Comparison of ENCODE assay signal across 12 mouse cellular contexts in the genomic region with DNA sequence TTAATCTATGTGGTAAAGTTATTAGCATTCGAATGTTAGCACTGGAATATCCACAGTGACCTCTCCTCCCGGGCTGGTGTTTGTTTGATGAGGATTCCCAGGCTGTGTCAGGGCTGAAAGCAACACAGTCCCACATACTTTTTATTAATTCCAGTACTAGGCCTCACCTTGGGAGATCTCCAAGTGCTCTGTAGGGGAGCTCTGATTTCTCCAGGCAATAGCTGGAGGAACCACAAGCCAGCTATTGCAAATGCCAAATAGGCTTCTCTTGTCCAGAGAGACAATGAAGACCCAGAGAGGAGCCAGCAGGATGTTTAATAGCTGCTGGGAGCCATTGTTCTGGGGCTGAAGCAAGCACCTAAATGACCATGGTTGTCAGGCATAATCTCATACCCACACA.
DNase-seq lines count a peak whose midpoint lies in the region; ATAC-seq and TF ChIP-seq lines count a peak whose summit lies in the region.
"Had no signal": no experiment of that assay in that cellular context is flagged by ENCODE, and none has a peak within 500 bp of the region (broad histone marks: within the 10 kb centered on the region; RNA-seq: fewer than 3 reads in every experiment).

No protein-coding gene starts in this region.

- 56% methylated on average over 2 of the region's 2 CpGs for WGBS in forebrain, embryonic 11.5 days
- WGBS in forebrain, embryonic 13.5 days, result 58% methylated on average over 2 of the region's 2 CpGs
- WGBS in hindbrain, postnatal 0 days, result 18% methylated on average over 2 of the region's 2 CpGs
- WGBS in kidney, embryonic 15.5 days, result 58% methylated on average over 2 of the region's 2 CpGs

- H3K4me3 ChIP-seq in forebrain, embryonic 11.5 days (ENCODE audit: low read depth, low read length), result no peak overlapping the region
- no peak overlapping the region for H3K4me3 ChIP-seq in forebrain, embryonic 13.5 days
- no peak overlapping the region for H3K4me3 ChIP-seq in hindbrain, postnatal 0 days (ENCODE audit: low read length)
- H3K4me3 ChIP-seq in kidney, embryonic 15.5 days (replicated peaks), result no peak overlapping the region

- no peak overlapping the region for H3K27ac ChIP-seq in forebrain, embryonic 11.5 days (ENCODE audit: low read depth, low read length)
- no peak overlapping the region for H3K27ac ChIP-seq in forebrain, embryonic 13.5 days
- peak overlapping the region; percentile 38; the same call in 1 of the 2 replicates for H3K27ac ChIP-seq in hindbrain, postnatal 0 days
- no peak overlapping the region for H3K27ac ChIP-seq in kidney, embryonic 15.5 days
- H3K27ac ChIP-seq: liver, embryonic 14.5 days; macrophage had no signal

- no peaks in the 10 kb centered on the region for H3K4me1 ChIP-seq in forebrain, embryonic 11.5 days (replicated peaks; ENCODE audit: control insufficient read depth, insufficient read depth, low read length)
- peaks cover 14% of the 10 kb centered on the region; the same call in 1 of the 2 replicates for H3K4me1 ChIP-seq in forebrain, embryonic 13.5 days
- H3K4me1 ChIP-seq in hindbrain, postnatal 0 days (ENCODE audit: insufficient read depth, low read length), result peaks cover 12% of the 10 kb centered on the region; the same call in 1 of the 2 replicates
- H3K4me1 ChIP-seq in kidney, embryonic 15.5 days, result no peaks in the 10 kb centered on the region

- H3K9ac ChIP-seq in forebrain, embryonic 11.5 days (ENCODE audit: low read length), result no peak overlapping the region
- no peak overlapping the region for H3K9ac ChIP-seq in forebrain, embryonic 13.5 days
- no peak overlapping the region for H3K9ac ChIP-seq in hindbrain, postnatal 0 days (replicated peaks; ENCODE audit: low read length)
- H3K9ac ChIP-seq in kidney, embryonic 15.5 days, result no peak overlapping the region
- H3K9ac ChIP-seq: liver, embryonic 14.5 days had no signal

- H3K36me3 ChIP-seq in forebrain, embryonic 11.5 days (ENCODE audit: control insufficient read depth, insufficient read depth, low read length), result no peaks in the 10 kb centered on the region
- H3K36me3 ChIP-seq in forebrain, embryonic 13.5 days (ENCODE audit: poor library complexity, severe bottlenecking), result no peaks in the 10 kb centered on the region
- no peaks in the 10 kb centered on the region for H3K36me3 ChIP-seq in hindbrain, postnatal 0 days (ENCODE audit: insufficient read depth, low read length)
- no peaks in the 10 kb centered on the region for H3K36me3 ChIP-seq in kidney, embryonic 15.5 days

- H3K27me3 ChIP-seq in forebrain, embryonic 11.5 days (ENCODE audit: control insufficient read depth, insufficient read depth, low read length), result no peaks in the 10 kb centered on the region
- no peaks in the 10 kb centered on the region for H3K27me3 ChIP-seq in forebrain, embryonic 13.5 days
- no peaks in the 10 kb centered on the region for H3K27me3 ChIP-seq in hindbrain, postnatal 0 days (ENCODE audit: insufficient read depth, low read length)
- no peaks in the 10 kb centered on the region for H3K27me3 ChIP-seq in kidney, embryonic 15.5 days

- no peak overlapping the region for H3K4me2 ChIP-seq in forebrain, embryonic 11.5 days (ENCODE audit: low read depth, low read length, severe bottlenecking)
- H3K4me2 ChIP-seq in forebrain, embryonic 13.5 days, result no peak overlapping the region
- H3K4me2 ChIP-seq in hindbrain, postnatal 0 days (ENCODE audit: low read depth, low read length), result no peak overlapping the region
- H3K4me2 ChIP-seq in kidney, embryonic 15.5 days, result no peak overlapping the region
- H3K4me2 ChIP-seq: heart, embryonic 11.5 days had no signal

- no peak for ATAC-seq in forebrain, embryonic 11.5 days (replicated peaks; ENCODE audit: low FRiP score)
- ATAC-seq in forebrain, embryonic 13.5 days, result no peak
- peak; percentile 30 for ATAC-seq in hindbrain, postnatal 0 days
- no peak for ATAC-seq in erythroid progenitor cell, adult 5-6 weeks (replicated peaks; ENCODE audit: low FRiP score, poor library complexity, severe bottlenecking)
- ATAC-seq in kidney, embryonic 15.5 days (replicated peaks; ENCODE audit: low FRiP score), result no peak

- DNase-seq in forebrain, embryonic 11.5 days (ENCODE audit: low spot score), result peak; percentile 25
- peak; percentile 84 for DNase-seq in Muller cell, postnatal 12 days (ENCODE audit: inconsistent ontology term)
- peak; percentile 68 to 69 for DNase-seq in cerebellum, postnatal 14 days
- DNase-seq in hindbrain, postnatal 0 days (ENCODE audit: low spot score), result peak; percentile 52
- DNase-seq in lung, postnatal 36 days, result no peak
- DNase-seq: thymus, postnatal 25 days had no signal

- no peaks in the 10 kb centered on the region for H3K9me3 ChIP-seq in forebrain, embryonic 11.5 days (ENCODE audit: control insufficient read depth, low read length)
- H3K9me3 ChIP-seq in forebrain, embryonic 13.5 days (replicated peaks), result no peaks in the 10 kb centered on the region
- no peaks in the 10 kb centered on the region for H3K9me3 ChIP-seq in hindbrain, postnatal 0 days (ENCODE audit: low read length)
- H3K9me3 ChIP-seq in kidney, embryonic 15.5 days (replicated peaks), result no peaks in the 10 kb centered on the region

- no peak for TF ChIP-seq CTCF in hindbrain, postnatal 0 days (IDR thresholded peaks at IDR 0.05; ENCODE audit: low read depth)
